Mouse (Mus musculus): Measurements from ENCODE around the gene St8sia1. TPM values are rescaled to one million over a fixed set of nuclear protein-coding genes. Genes with fewer than 3 reads are reported as not detected.

The St8sia1 gene
- total and polyA plus RNA-seq, 3 experiments = 0.01 TPM; not detected in 2

DNA sequence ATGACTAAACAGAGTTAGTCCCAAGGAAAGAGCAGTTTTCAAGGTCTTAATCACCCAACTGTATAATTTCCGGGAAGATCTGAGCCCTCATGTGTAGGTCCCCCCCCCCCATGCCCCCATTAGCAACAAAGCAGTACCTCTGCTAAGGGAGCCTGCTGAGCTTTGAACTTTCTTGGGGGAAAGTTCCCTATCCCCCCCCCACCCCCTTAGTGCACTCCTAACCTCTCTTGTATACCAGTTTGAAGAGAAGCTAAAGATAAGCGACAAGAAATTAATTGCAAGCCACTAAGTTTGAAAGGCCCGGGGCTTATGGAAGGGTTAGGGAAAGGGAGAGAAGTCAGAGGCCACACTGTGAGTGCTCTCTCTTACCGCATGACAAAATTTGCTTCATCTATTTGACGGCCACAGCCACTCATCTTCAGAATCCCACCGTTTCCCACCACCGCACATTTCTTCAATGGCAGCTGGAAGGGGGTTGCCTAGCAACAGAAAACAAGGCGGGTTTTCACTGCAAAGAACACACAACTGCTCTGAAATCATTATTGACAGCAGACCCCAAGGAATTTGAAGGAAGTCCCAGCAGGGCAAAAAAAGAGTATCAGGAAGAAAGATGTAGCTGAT, 87.9 kb downstream of the St8sia1 start:
- H3K79me2 ChIP-seq (ENCODE audit: control insufficient read depth, insufficient read depth, low read length, poor library complexity) = no peaks in the 10 kb centered on the region
- DNase-seq (ENCODE audit: low read depth, low spot score) = no peak
- H3K27me3 ChIP-seq (ENCODE audit: control insufficient read depth in 1 of 2, insufficient read depth in 2 of 2, low read length in 2 of 2) = no peaks in the 10 kb centered on the region
- no peak overlapping the region for H3K9ac ChIP-seq (ENCODE audit: control insufficient read depth, low read depth, low read length, poor library complexity, severe bottlenecking)
- H3K4me3 ChIP-seq (ENCODE audit: control insufficient read depth in 1 of 2, insufficient read depth in 1 of 2, low read depth in 2 of 2, low read length in 2 of 2) = no peak overlapping the region
- no peaks in the 10 kb centered on the region for H3K9me3 ChIP-seq (replicated peaks; ENCODE audit: insufficient read depth, low read length)
- TF ChIP-seq ZNF384 (IDR thresholded peaks at IDR 0.05; ENCODE audit: low read depth, low read length) (no peak), SMC3 (IDR thresholded peaks at IDR 0.05; ENCODE audit: low read depth, low read length) (no peak), NRF1 (IDR thresholded peaks at IDR 0.05; ENCODE audit: insufficient read depth, low read depth, low read length, poor library complexity, severe bottlenecking) (no peak), MXI1 (IDR thresholded peaks at IDR 0.05; ENCODE audit: low read depth, low read length) (no peak), ZKSCAN1 (IDR thresholded peaks at IDR 0.05; ENCODE audit: low read depth, low read length) (no peak), GABPA (IDR thresholded peaks at IDR 0.05; ENCODE audit: low read depth, low read length) (no peak), POLR2AphosphoS5 (IDR thresholded peaks at IDR 0.05; ENCODE audit: borderline replicate concordance, low read depth, low read length) (no peak), GATA1 (IDR thresholded peaks at IDR 0.05; ENCODE audit: low read depth, low read length) (no peak), USF2 (IDR thresholded peaks at IDR 0.05; ENCODE audit: borderline replicate concordance in 1 of 2, insufficient read depth in 1 of 2, low read depth in 1 of 2, low read length in 2 of 2) (no peak), EP300 (IDR thresholded peaks at IDR 0.05; ENCODE audit: low read depth in 1 of 2, low read length in 2 of 2) (no peak), ETS1 (IDR thresholded peaks at IDR 0.05; ENCODE audit: low read depth, low read length) (no peak), SIN3A (IDR thresholded peaks at IDR 0.05; ENCODE audit: low read length) (no peak), CHD2 (IDR thresholded peaks at IDR 0.05; ENCODE audit: low read length) (no peak), RAD21 (IDR thresholded peaks at IDR 0.05; ENCODE audit: low read depth, low read length) (no peak)
- H3K4me1 ChIP-seq (ENCODE audit: control insufficient read depth in 1 of 2, insufficient read depth in 2 of 2, low read length in 2 of 2) = no peaks in the 10 kb centered on the region
- H3K36me3 ChIP-seq (ENCODE audit: control insufficient read depth in 1 of 2, insufficient read depth in 2 of 2, low read length in 2 of 2) = no peaks in the 10 kb centered on the region
- H3K27ac ChIP-seq (ENCODE audit: control insufficient read depth, low read depth, low read length) = no peak overlapping the region

DNA sequence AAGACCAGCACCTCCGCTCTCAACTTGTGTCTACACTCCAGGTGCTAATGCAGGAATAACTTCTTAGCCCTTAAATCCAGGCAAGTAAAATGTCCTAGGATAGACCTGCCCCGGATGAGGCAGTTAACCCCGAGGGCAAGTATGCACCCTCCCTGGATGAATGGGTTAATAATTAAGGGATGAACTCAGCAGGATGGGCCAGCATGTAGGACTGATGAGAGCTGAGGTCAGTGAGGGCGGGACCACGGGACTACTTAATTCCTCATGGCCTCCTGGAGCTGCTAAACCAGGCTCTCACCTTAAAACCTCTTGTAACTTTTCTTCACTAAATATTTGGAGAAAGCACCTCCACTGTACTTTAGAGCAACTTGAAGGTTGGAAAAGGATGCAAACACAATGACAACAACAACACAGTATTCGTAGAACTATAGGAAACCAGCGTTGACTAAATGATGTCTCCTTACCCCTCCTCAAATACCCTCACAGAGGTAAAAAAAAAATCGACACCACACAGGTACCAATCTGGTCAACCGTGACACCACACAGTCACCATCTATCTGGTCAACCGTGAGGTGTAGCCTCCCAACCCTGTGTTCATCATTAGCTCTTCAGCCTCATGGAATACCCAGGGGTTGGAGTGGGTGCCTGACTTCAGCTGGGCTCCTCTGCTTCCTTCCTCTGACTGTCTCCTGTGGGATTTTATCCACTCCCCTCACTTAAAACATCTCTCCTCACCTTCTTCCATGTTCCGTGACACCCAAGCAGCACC, 90.3 kb downstream of the St8sia1 start:
- no peak overlapping the region for H3K27ac ChIP-seq (ENCODE audit: control insufficient read depth, low read depth, low read length)
- no peak overlapping the region for H3K4me3 ChIP-seq (ENCODE audit: control insufficient read depth in 1 of 2, insufficient read depth in 1 of 2, low read depth in 2 of 2, low read length in 2 of 2)
- no peak overlapping the region for H3K9ac ChIP-seq (ENCODE audit: control insufficient read depth, low read depth, low read length, poor library complexity, severe bottlenecking)
- H3K36me3 ChIP-seq (ENCODE audit: control insufficient read depth in 1 of 2, insufficient read depth in 2 of 2, low read length in 2 of 2) = no peaks in the 10 kb centered on the region
- no peak for DNase-seq (ENCODE audit: low read depth, low spot score)
- H3K9me3 ChIP-seq (replicated peaks; ENCODE audit: insufficient read depth, low read length) = no peaks in the 10 kb centered on the region
- TF ChIP-seq MEF2A (IDR thresholded peaks at IDR 0.05; ENCODE audit: extremely low read depth, insufficient replicate concordance, low read depth, low read length, poor library complexity, severe bottlenecking) = no peak
- TF ChIP-seq MYB (IDR thresholded peaks at IDR 0.05; ENCODE audit: low read depth, low read length) = no peak
- no peak for TF ChIP-seq MAZ (IDR thresholded peaks at IDR 0.05; ENCODE audit: low read depth, low read length)
- no peak for TF ChIP-seq USF1 (IDR thresholded peaks at IDR 0.05; ENCODE audit: low read depth, low read length)
- TF ChIP-seq CHD2 (IDR thresholded peaks at IDR 0.05; ENCODE audit: low read length) = no peak
- no peak for TF ChIP-seq RAD21 (IDR thresholded peaks at IDR 0.05; ENCODE audit: low read depth, low read length)
- no peak for TF ChIP-seq TCF12 (IDR thresholded peaks at IDR 0.05; ENCODE audit: low read depth, low read length)
- TF ChIP-seq UBTF (IDR thresholded peaks at IDR 0.05; ENCODE audit: borderline replicate concordance, insufficient read depth, low read depth, low read length) = no peak
- no peaks in the 10 kb centered on the region for H3K79me2 ChIP-seq (ENCODE audit: control insufficient read depth, insufficient read depth, low read length, poor library complexity)
- H3K27me3 ChIP-seq (ENCODE audit: control insufficient read depth in 1 of 2, insufficient read depth in 2 of 2, low read length in 2 of 2) = no peaks in the 10 kb centered on the region
- H3K4me1 ChIP-seq (ENCODE audit: control insufficient read depth in 1 of 2, insufficient read depth in 2 of 2, low read length in 2 of 2) = no peaks in the 10 kb centered on the region
